Mouse (Mus musculus) MEL (cell line): Measurements from ENCODE around the gene Stx18. TPM values are rescaled to one million over a fixed set of nuclear protein-coding genes. Genes with fewer than 3 reads are reported as not detected.

Experiments used
- DNase-seq: peaks from one replicate; pipeline ENCODE4 v3.0.0; 2011; ENCODE audit warnings: low read depth, low spot score
- H3K27ac ChIP-seq: 2 replicates; pipeline ENCODE4 v1.5.1; 2012; ENCODE audit warnings: low read depth, mild to moderate bottlenecking, control low read depth, low read length, moderate library complexity; ENCODE audit not compliant: control insufficient read depth
- H3K27me3 ChIP-seq, 2 experiments: fragments of 150-350 bp in 1 of 2; sonication (generic) in 1 of 2; 2 replicates each; pipeline ENCODE4 v1.6.1; 2012; ENCODE audit warnings: low read length in 2 of 2, mild to moderate bottlenecking in 2 of 2, improper control_type of control experiment in 1 of 2, moderate library complexity in 1 of 2; ENCODE audit not compliant: insufficient read depth in 2 of 2, control insufficient read depth in 1 of 2
- H3K36me3 ChIP-seq, 2 experiments: 2 replicates each; pipeline ENCODE4 v1.6.1; 2012 to 2014; ENCODE audit warnings: low read length in 2 of 2, improper control_type of control experiment in 1 of 2, inconsistent platforms in 1 of 2, mild to moderate bottlenecking in 1 of 2; ENCODE audit not compliant: insufficient read depth in 2 of 2, control insufficient read depth in 1 of 2
- H3K4me1 ChIP-seq, 2 experiments: fragments of 150-350 bp in 1 of 2; sonication (generic) in 1 of 2; 2 replicates each; pipeline ENCODE4 v1.6.1; 2012; ENCODE audit warnings: low read length in 2 of 2, improper control_type of control experiment in 1 of 2, mild to moderate bottlenecking in 1 of 2; ENCODE audit not compliant: insufficient read depth in 2 of 2, control insufficient read depth in 1 of 2
- H3K4me3 ChIP-seq, 2 experiments: fragments of 150-350 bp in 1 of 2; sonication (generic) in 1 of 2; 2 replicates each; pipeline ENCODE4 v1.5.1; 2012; ENCODE audit warnings: low read depth in 2 of 2, low read length in 2 of 2, mild to moderate bottlenecking in 2 of 2, moderate library complexity in 2 of 2, control low read depth in 1 of 2, improper control_type of control experiment in 1 of 2; ENCODE audit not compliant: control insufficient read depth in 1 of 2, insufficient read depth in 1 of 2
- H3K79me2 ChIP-seq: 2 replicates; pipeline ENCODE4 v1.6.1; 2012; ENCODE audit warnings: mild to moderate bottlenecking, low read length, moderate library complexity; ENCODE audit not compliant: control insufficient read depth, poor library complexity, insufficient read depth
- H3K9ac ChIP-seq: 2 replicates; pipeline ENCODE4 v1.6.1; 2012; ENCODE audit warnings: low read depth, mild to moderate bottlenecking, control low read depth, low read length, moderate library complexity; ENCODE audit not compliant: control insufficient read depth, poor library complexity, severe bottlenecking
- H3K9me3 ChIP-seq: fragments of 150-350 bp; sonication (generic); replicated peaks from 2 replicates; pipeline ENCODE4 v1.6.1; 2012; ENCODE audit warnings: mild to moderate bottlenecking, low read length, improper control_type of control experiment, moderate library complexity; ENCODE audit not compliant: insufficient read depth
- BHLHE40 ChIP-seq: IDR thresholded peaks from 2 replicates; pipeline ENCODE4 v1.6.1; 2012; ENCODE audit warnings: low read depth, mild to moderate bottlenecking, inconsistent platforms, low read length, improper control_type of control experiment, borderline replicate concordance
- CTCF ChIP-seq, 3 experiments: IDR thresholded peaks in 2 of 3; conservative IDR thresholded peaks in 1 of 3; 2 replicates each; pipeline ENCODE4 v1.5.1; 2011 to 2012; ENCODE audit warnings: low read length in 3 of 3, low read depth in 2 of 3, mild to moderate bottlenecking in 2 of 3, improper control_type of control experiment in 1 of 3, inconsistent platforms in 1 of 3, mixed read lengths in 1 of 3, moderate library complexity in 1 of 3; ENCODE audit not compliant: control insufficient read depth in 1 of 3, insufficient read depth in 1 of 3, poor library complexity in 1 of 3, severe bottlenecking in 1 of 3
- EP300 ChIP-seq, 2 experiments: IDR thresholded peaks; 2 replicates each; pipeline ENCODE4 v1.6.1; 2011; ENCODE audit warnings: improper control_type of control experiment in 2 of 2, low read length in 2 of 2, low read depth in 1 of 2, mild to moderate bottlenecking in 1 of 2
- ETS1 ChIP-seq: IDR thresholded peaks from 2 replicates; pipeline ENCODE4 v1.6.1; 2012; ENCODE audit warnings: low read depth, mild to moderate bottlenecking, inconsistent platforms, low read length, improper control_type of control experiment, moderate library complexity
- HCFC1 ChIP-seq: IDR thresholded peaks from 2 replicates; pipeline ENCODE4 v1.6.1; 2012; ENCODE audit warnings: low read depth, mild to moderate bottlenecking, inconsistent platforms, low read length, improper control_type of control experiment, moderate library complexity
- MAFK ChIP-seq: IDR thresholded peaks from 2 replicates; pipeline ENCODE4 v1.6.1; 2011; ENCODE audit warnings: low read depth, mild to moderate bottlenecking, low read length, improper control_type of control experiment, borderline replicate concordance
- MAX ChIP-seq: IDR thresholded peaks from 2 replicates; pipeline ENCODE4 v1.6.1; 2011; ENCODE audit warnings: low read length, improper control_type of control experiment
- MAZ ChIP-seq: IDR thresholded peaks from 2 replicates; pipeline ENCODE4 v1.6.1; 2012; ENCODE audit warnings: low read depth, mild to moderate bottlenecking, inconsistent platforms, low read length, improper control_type of control experiment
- MEF2A ChIP-seq: IDR thresholded peaks from 2 replicates; pipeline ENCODE4 v1.6.1; 2014; ENCODE audit warnings: low read depth, mild to moderate bottlenecking, inconsistent platforms, low read length, improper control_type of control experiment; ENCODE audit not compliant: poor library complexity, insufficient replicate concordance, severe bottlenecking; ENCODE audit errors: extremely low read depth
- MXI1 ChIP-seq: IDR thresholded peaks from 2 replicates; pipeline ENCODE4 v1.6.1; 2011; ENCODE audit warnings: mild to moderate bottlenecking, low read depth, low read length, improper control_type of control experiment
- MYB ChIP-seq: IDR thresholded peaks from 2 replicates; pipeline ENCODE4 v1.6.1; 2011; ENCODE audit warnings: mild to moderate bottlenecking, low read depth, low read length, improper control_type of control experiment
- MYC ChIP-seq: IDR thresholded peaks from 2 replicates; pipeline ENCODE4 v1.6.1; 2011; ENCODE audit warnings: low read depth, mild to moderate bottlenecking, low read length, improper control_type of control experiment, moderate library complexity
- NRF1 ChIP-seq: IDR thresholded peaks from 2 replicates; pipeline ENCODE4 v1.6.1; 2014; ENCODE audit warnings: low read depth, mild to moderate bottlenecking, inconsistent platforms, low read length, improper control_type of control experiment, moderate library complexity; ENCODE audit not compliant: poor library complexity, insufficient read depth, severe bottlenecking
- POLR2AphosphoS2 ChIP-seq: IDR thresholded peaks from 2 replicates; pipeline ENCODE4 v1.6.1; 2011; ENCODE audit warnings: low read length, improper control_type of control experiment
- RAD21 ChIP-seq: IDR thresholded peaks from 2 replicates; pipeline ENCODE4 v1.6.1; 2011; ENCODE audit warnings: mild to moderate bottlenecking, low read depth, low read length, improper control_type of control experiment
- RCOR1 ChIP-seq: IDR thresholded peaks from 2 replicates; pipeline ENCODE4 v1.6.1; 2012; ENCODE audit warnings: low read depth, mild to moderate bottlenecking, inconsistent platforms, low read length, improper control_type of control experiment
- TAL1 ChIP-seq: IDR thresholded peaks from 2 replicates; pipeline ENCODE4 v1.6.1; 2012; ENCODE audit warnings: mild to moderate bottlenecking, inconsistent platforms, low read length, moderate library complexity, mixed read lengths
- TBP ChIP-seq: IDR thresholded peaks from 2 replicates; pipeline ENCODE4 v1.8.0; 2011; ENCODE audit warnings: low read depth, low read length, improper control_type of control experiment
- TCF12 ChIP-seq: IDR thresholded peaks from 2 replicates; pipeline ENCODE4 v1.6.1; 2014; ENCODE audit warnings: low read depth, mild to moderate bottlenecking, inconsistent platforms, low read length, improper control_type of control experiment, moderate library complexity
- UBTF ChIP-seq: IDR thresholded peaks from 2 replicates; pipeline ENCODE4 v1.6.1; 2012; ENCODE audit warnings: low read depth, mild to moderate bottlenecking, inconsistent platforms, low read length, improper control_type of control experiment, moderate library complexity, borderline replicate concordance; ENCODE audit not compliant: insufficient read depth
- USF1 ChIP-seq: IDR thresholded peaks from 2 replicates; pipeline ENCODE4 v1.6.1; 2014; ENCODE audit warnings: low read depth, mild to moderate bottlenecking, inconsistent platforms, low read length, improper control_type of control experiment, moderate library complexity
- ZC3H11A ChIP-seq: IDR thresholded peaks from 2 replicates; pipeline ENCODE4 v1.6.1; 2012; ENCODE audit warnings: low read depth, mild to moderate bottlenecking, inconsistent platforms, low read length, improper control_type of control experiment
- ZKSCAN1 ChIP-seq: IDR thresholded peaks from 2 replicates; pipeline ENCODE4 v1.6.1; 2012; ENCODE audit warnings: low read depth, mild to moderate bottlenecking, inconsistent platforms, low read length, improper control_type of control experiment, moderate library complexity
- ZNF384 ChIP-seq: IDR thresholded peaks from 2 replicates; pipeline ENCODE4 v1.6.1; 2012; ENCODE audit warnings: low read depth, mild to moderate bottlenecking, inconsistent platforms, low read length, improper control_type of control experiment
- polyA plus RNA-seq, 2 experiments: library from polyadenylated mRNA; stranded (reverse) in 1 of 2; unstranded in 1 of 2; fragments of >175 nt in 1 of 2; fragments of >200 nt in 1 of 2; gene quantifications; 2 replicates each; pipeline versions ENCODE4 v1.2.1 to v1.2.4; 2012; ENCODE audit warnings: low replicate concordance in 2 of 2, low read depth in 1 of 2; ENCODE audit not compliant: insufficient read length in 2 of 2, insufficient read depth in 1 of 2, missing spikeins in 1 of 2
- total RNA-seq: library from RNA; depleted of rRNA; stranded (reverse); fragments of 300-350 nt; gene quantifications from 2 replicates; pipeline ENCODE4 v1.2.3, GENCODE M21; 2012

Stx18 gene
- total and polyA plus RNA-seq, 3 experiments = 44.0 to 44.4 TPM; not detected in 1

GRCm38 (mm10) chr5:38082589-38082988 lies 44.0 kb downstream of the Stx18 start:
- H3K9ac ChIP-seq = no peak overlapping the region
- TF ChIP-seq MYB = no peak
- no peak for TF ChIP-seq NRF1
- TF ChIP-seq ETS1 = no peak
- no peak for TF ChIP-seq CTCF (IDR thresholded peaks at IDR 0.05 in 2 of 3, conservative IDR thresholded peaks at IDR 0.05 in 1 of 3; ENCODE audit: control insufficient read depth in 1 of 3, insufficient read depth in 1 of 3, low read depth in 2 of 3, low read length in 3 of 3, poor library complexity in 1 of 3, severe bottlenecking in 1 of 3)
- TF ChIP-seq, all 39 proteins: peak for 0
- H3K36me3 ChIP-seq = no peaks in the 10 kb centered on the region
- H3K27me3 ChIP-seq = no peaks in the 10 kb centered on the region
- no peaks in the 10 kb centered on the region for H3K79me2 ChIP-seq
- H3K4me3 ChIP-seq = no peak overlapping the region
- H3K9me3 ChIP-seq = no peaks in the 10 kb centered on the region
- no peak overlapping the region for H3K27ac ChIP-seq
- no peak for DNase-seq
- no peaks in the 10 kb centered on the region for H3K4me1 ChIP-seq

GRCm38 (mm10) chr5:38083362-38083761 lies 44.8 kb downstream of the Stx18 start:
- Histone ChIP-seq H3K9me3 (no peaks in the 10 kb centered on the region), H3K4me3 (no peak overlapping the region), H3K36me3 (no peaks in the 10 kb centered on the region)
- TF ChIP-seq HCFC1 (no peak), EP300 (IDR thresholded peaks at IDR 0.05; ENCODE audit: low read depth in 1 of 2, low read length in 2 of 2) (no peak), MEF2A (no peak), MAFK (no peak), POLR2AphosphoS2 (no peak), USF1 (no peak), ZC3H11A (no peak), MAX (no peak), ZKSCAN1 (no peak), TBP (no peak), TAL1 (no peak)
- TF ChIP-seq, all 39 proteins: peak for 0
- Histone ChIP-seq H3K27ac (no peak overlapping the region), H3K4me1 (no peaks in the 10 kb centered on the region), H3K9ac (no peak overlapping the region), H3K79me2 (no peaks in the 10 kb centered on the region), H3K27me3 (no peaks in the 10 kb centered on the region)
- no peak for DNase-seq

GRCm38 (mm10) chr5:38084616-38085015 lies 46.1 kb downstream of the Stx18 start:
- DNase-seq = no peak
- no peaks in the 10 kb centered on the region for H3K27me3 ChIP-seq
- TF ChIP-seq EP300 (IDR thresholded peaks at IDR 0.05; ENCODE audit: low read depth in 1 of 2, low read length in 2 of 2) (no peak), MXI1 (no peak), BHLHE40 (no peak), RAD21 (no peak), MYC (no peak), MAZ (no peak), TCF12 (no peak), MEF2A (no peak), RCOR1 (no peak), UBTF (no peak), ZNF384 (no peak)
- TF ChIP-seq, all 39 proteins: peak for 0
- no peaks in the 10 kb centered on the region for H3K9me3 ChIP-seq
- no peaks in the 10 kb centered on the region for H3K36me3 ChIP-seq
- no peak overlapping the region for H3K27ac ChIP-seq
- H3K4me3 ChIP-seq = no peak overlapping the region
- no peak overlapping the region for H3K9ac ChIP-seq
- H3K79me2 ChIP-seq = no peaks in the 10 kb centered on the region
- no peaks in the 10 kb centered on the region for H3K4me1 ChIP-seq
